Mouse (Mus musculus) testis, adult 2 months (tissue): ENCODE data around the gene Gm48552.

Source experiments
- CTCF ChIP-seq: fragments of 200-500 bp; IDR thresholded peaks from 2 replicates; pipeline ENCODE4 v1.5.1; 2012; ENCODE audit warnings: low read depth, mild to moderate bottlenecking, inconsistent platforms, low read length, moderate library complexity; ENCODE audit not compliant: control insufficient read depth, insufficient read depth, insufficient replicate concordance
- POLR2A ChIP-seq: fragments of 200-500 bp; IDR thresholded peaks from 2 replicates; pipeline ENCODE4 v1.6.1; 2012; ENCODE audit warnings: low read depth, mild to moderate bottlenecking, inconsistent platforms, low read length, moderate library complexity; ENCODE audit not compliant: control insufficient read depth

DNA sequence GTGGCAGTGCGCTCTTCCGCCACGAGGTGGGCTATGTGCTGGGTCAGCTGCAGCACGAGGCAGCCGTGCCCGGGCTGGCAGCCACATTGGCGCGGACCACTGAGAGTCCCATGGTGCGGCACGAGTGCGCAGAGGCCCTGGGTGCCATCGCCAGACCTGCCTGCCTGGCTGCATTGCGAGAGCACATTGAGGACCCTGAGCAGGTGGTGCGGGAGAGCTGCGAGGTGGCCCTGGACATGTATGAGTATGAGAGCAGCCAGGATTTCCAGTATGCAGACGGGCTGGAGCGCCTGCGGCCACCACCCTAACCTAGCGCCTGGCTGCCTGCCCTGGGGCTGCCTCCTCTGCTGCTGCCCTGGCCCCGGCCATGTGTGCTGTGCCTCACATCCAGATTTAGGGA lies 1.1 kb upstream of the Gm48552 start:
- TF ChIP-seq CTCF = no peak
- no peak for TF ChIP-seq POLR2A
